Comparison of ENCODE assay signal across 23 mouse cellular contexts in the genomic region with DNA sequence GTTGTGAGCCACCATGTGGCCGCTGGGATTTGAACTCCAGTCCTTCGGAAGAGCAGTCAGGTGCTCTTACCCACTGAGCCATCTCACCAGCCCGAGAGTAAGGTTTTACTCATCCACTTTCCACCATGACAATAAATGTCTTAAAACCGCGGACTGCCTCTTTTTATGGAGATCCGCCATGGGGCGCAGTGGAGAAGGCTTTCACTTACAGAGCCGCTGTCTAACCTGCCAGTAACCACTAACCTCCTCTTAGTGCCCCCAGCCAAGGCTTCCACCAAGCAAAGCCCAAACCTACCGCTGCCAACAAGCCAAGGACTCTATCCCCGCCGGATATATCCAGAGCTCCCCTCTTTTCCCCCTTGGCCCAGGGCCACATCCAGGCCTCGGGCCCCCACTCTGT. TPM values are rescaled to one million over a fixed set of nuclear protein-coding genes. Genes with fewer than 3 reads are reported as not detected.
DNase-seq lines count a peak whose midpoint lies in the region; TF ChIP-seq lines count a peak whose summit lies in the region.
"Had no signal": no experiment of that assay in that cellular context is flagged by ENCODE, and none has a peak within 500 bp of the region (broad histone marks: within the 10 kb centered on the region; RNA-seq: fewer than 3 reads in every experiment).

No protein-coding gene starts in this region.

- DNase-seq in testis, postnatal 14 days (ENCODE audit: low spot score): no peak
- DNase-seq in ES-E14 (ENCODE audit: low read depth, low spot score) (no peak), ZHBTc4 (ENCODE audit: low read depth, low spot score) (peak; percentile 56)
- no peak for DNase-seq in lung, postnatal 14 days
- DNase-seq in kidney, postnatal 10 days: no peak
- DNase-seq in left cerebral cortex, adult 9 months (ENCODE audit: low spot score in 2 of 2): no peak
- DNase-seq: adrenal gland, adult 2 months; adrenal gland, postnatal 10 days; adrenal gland, postnatal 25 days; cerebellum, adult 11 months; cerebellum, adult 18-20 months; cerebellum, adult 8-10 months; cerebellum, adult 9-11 months; cerebellum, postnatal 14 days; cerebellum, postnatal 36 days; embryo, embryonic 11 days had no signal

- H3K9ac ChIP-seq in ES-Bruce4 (ENCODE audit: low read depth, poor library complexity, severe bottlenecking) (peak overlapping the region; percentile 84), ES-E14 (ENCODE audit: insufficient read depth, low read depth, low read length, poor library complexity, severe bottlenecking) (peak overlapping the region; percentile 61)
- H3K9ac ChIP-seq: embryonic facial prominence, embryonic 13.5 days; embryonic facial prominence, embryonic 15.5 days; forebrain, embryonic 12.5 days had no signal

- no peak for TF ChIP-seq POLR2A in testis, adult 2 months (IDR thresholded peaks at IDR 0.05; ENCODE audit: control insufficient read depth, low read depth, low read length)
- TF ChIP-seq POLR2A in ES-Bruce4 (IDR thresholded peaks at IDR 0.05; ENCODE audit: insufficient read depth, low read length): no peak

- no peaks in the 10 kb centered on the region for H3K27me3 ChIP-seq in testis, adult 2 months (ENCODE audit: control insufficient read depth, insufficient read depth, low read length)
- no peaks in the 10 kb centered on the region for H3K27me3 ChIP-seq in ES-Bruce4 (ENCODE audit: control insufficient read depth, insufficient read depth, low read length, poor library complexity, severe bottlenecking)
- H3K27me3 ChIP-seq: embryonic facial prominence, embryonic 13.5 days; embryonic facial prominence, embryonic 15.5 days; forebrain, embryonic 12.5 days had no signal

- no peak overlapping the region for H3K27ac ChIP-seq in testis, adult 2 months (ENCODE audit: control insufficient read depth, insufficient read depth, low read depth, low read length)
- no peak overlapping the region for H3K27ac ChIP-seq in ES-Bruce4 (ENCODE audit: insufficient read depth, low read length)
- no peak overlapping the region for H3K27ac ChIP-seq in ES-E14 (ENCODE audit: insufficient read depth, low read depth, low read length, poor library complexity, severe bottlenecking)
- H3K27ac ChIP-seq: embryonic facial prominence, embryonic 13.5 days; embryonic facial prominence, embryonic 15.5 days; forebrain, embryonic 10.5 days; forebrain, embryonic 12.5 days had no signal

- TF ChIP-seq EP300 in ES-Bruce4 (IDR thresholded peaks at IDR 0.05; ENCODE audit: insufficient read depth, low read depth, low read length): no peak

- no peak for TF ChIP-seq CTCF in testis, adult 2 months (IDR thresholded peaks at IDR 0.05; ENCODE audit: control insufficient read depth, insufficient read depth, insufficient replicate concordance, low read depth, low read length)
- no peak for TF ChIP-seq CTCF in ES-Bruce4 (IDR thresholded peaks at IDR 0.05; ENCODE audit: low read depth, low read length)

- peak overlapping the region; percentile 72 for H3K4me3 ChIP-seq in testis, adult 2 months (ENCODE audit: control insufficient read depth, low read depth, low read length)
- H3K4me3 ChIP-seq in ES-Bruce4 (ENCODE audit: low read depth, low read length) (peak overlapping the region; percentile 49), ES-E14 (ENCODE audit: insufficient read depth in 1 of 2, low read depth in 1 of 2, low read length in 2 of 2, poor library complexity in 1 of 2, severe bottlenecking in 1 of 2) (peak overlapping the region; percentile 46 to 54)
- H3K4me3 ChIP-seq: embryonic facial prominence, embryonic 13.5 days; embryonic facial prominence, embryonic 15.5 days; erythroblast, embryonic 14.5 days; forebrain, embryonic 10.5 days; forebrain, embryonic 12.5 days had no signal

- in situ Hi-C loops in ES-E14 (cut with MboI; ENCODE audit: low sequenced_read_pairs in 2 of 2, unreplicated experiment in 2 of 2): no loop called here

- no peaks in the 10 kb centered on the region for H3K9me3 ChIP-seq in ES-Bruce4 (replicated peaks; ENCODE audit: control insufficient read depth, insufficient read depth, low read length, poor library complexity, severe bottlenecking)
- H3K9me3 ChIP-seq in ES-E14 (ENCODE audit: control insufficient read depth, insufficient read depth, low read depth, low read length): no peaks in the 10 kb centered on the region
- H3K9me3 ChIP-seq: embryonic facial prominence, embryonic 13.5 days; embryonic facial prominence, embryonic 15.5 days; forebrain, embryonic 10.5 days; forebrain, embryonic 12.5 days had no signal

- H3K4me1 ChIP-seq in testis, adult 2 months (ENCODE audit: control insufficient read depth, insufficient read depth, low read length): peaks cover 2% of the 10 kb centered on the region; the same call in 1 of the 2 replicates
- H3K4me1 ChIP-seq in ES-Bruce4 (ENCODE audit: control insufficient read depth, insufficient read depth, low read length) (no peaks in the 10 kb centered on the region), ES-E14 (ENCODE audit: control insufficient read depth in 2 of 2, insufficient read depth in 2 of 2, low read length in 2 of 2, poor library complexity in 1 of 2) (peaks cover 2% of the 10 kb centered on the region in 2 experiments; a peak in 2 of 4 replicates)
- H3K4me1 ChIP-seq: embryonic facial prominence, embryonic 13.5 days; embryonic facial prominence, embryonic 15.5 days; forebrain, embryonic 10.5 days; forebrain, embryonic 12.5 days had no signal

- no peaks in the 10 kb centered on the region for H3K36me3 ChIP-seq in testis, adult 2 months (ENCODE audit: control insufficient read depth, insufficient read depth, low read length)
- H3K36me3 ChIP-seq in ES-Bruce4 (ENCODE audit: control insufficient read depth, insufficient read depth, low read length, poor library complexity, severe bottlenecking) (no peaks in the 10 kb centered on the region), ES-E14 (ENCODE audit: control insufficient read depth, insufficient read depth, low read length, poor library complexity, severe bottlenecking) (no peaks in the 10 kb centered on the region)
- H3K36me3 ChIP-seq: embryonic facial prominence, embryonic 13.5 days; embryonic facial prominence, embryonic 15.5 days; forebrain, embryonic 10.5 days; forebrain, embryonic 12.5 days had no signal

TF ChIP-seq in ES-E14, 5 proteins besides CTCF, POLR2A, EP300 and RAD21:
- TF ChIP-seq HCFC1 (IDR thresholded peaks at IDR 0.05; ENCODE audit: borderline replicate concordance, insufficient read depth, low read length) (no peak), ZC3H11A (IDR thresholded peaks at IDR 0.05; ENCODE audit: borderline replicate concordance, low read depth, low read length) (no peak), ZNF384 (IDR thresholded peaks at IDR 0.05; ENCODE audit: low read depth, low read length) (no peak), CHD2 (IDR thresholded peaks at IDR 0.05; ENCODE audit: low read depth, low read length) (no peak), MAFK (IDR thresholded peaks at IDR 0.05; ENCODE audit: insufficient read depth, low read depth, low read length) (no peak)

RNA-seq across cellular contexts. Expression of gene Igf2bp2, which starts 24.3 kb away (rescaled TPM):
- polyA plus RNA-seq in testis, adult 2 months (2012; rRNA removed): 0.53 and 0.63 TPM in 2 replicates
- 89.0 and 92.6 TPM in 2 replicates for polyA plus RNA-seq in ES-Bruce4 (2011; ENCODE audit: insufficient read depth, insufficient read length, low read depth, missing spikeins)
- total RNA-seq in ES-E14 (2012; rRNA removed): 24.3 and 25.6 TPM in 2 replicates

Comparison
In these comparisons a context has a peak if more than half of its experiments do, and no peak if none do; other contexts are left out.
1. RNA of gene Igf2bp2, which starts 24.3 kb away (polyA plus RNA-seq): 89.0 to 92.6 TPM in ES-Bruce4; 0.53 to 0.63 TPM in testis, adult 2 months; every median in the first group is over 10 times any median in the second.
2. Peak in every context shown above with its lines, with median percentiles within 50 percentile points of each other: H3K4me3 ChIP-seq.